Mouse (Mus musculus): ENCODE data around the gene Ufsp1. TPM values are rescaled to one million over a fixed set of nuclear protein-coding genes. Genes with fewer than 3 reads are reported as not detected.

Gene Ufsp1
- polyA plus RNA-seq, 2 experiments: 6.3 to 9.4 TPM

- no peaks in the 10 kb centered on the region for H3K36me3 ChIP-seq (replicated peaks; ENCODE audit: control insufficient read depth, insufficient read depth, low read depth)
- ATAC-seq (ENCODE audit: insufficient read depth) (no peak), DNase-seq (ENCODE audit: low read depth in 3 of 3, low spot score in 3 of 3) (no peak)
- H3K4me1 ChIP-seq (replicated peaks; ENCODE audit: control insufficient read depth in 2 of 2, insufficient read depth in 2 of 2, low read length in 1 of 2): peaks cover 21 to 33% of the 10 kb centered on the region in 2 experiments
- peak within 1 kb of the TSS; percentile 82 to 91 for H3K4me3 ChIP-seq (ENCODE audit: insufficient read depth in 1 of 2, low read depth in 2 of 2, low read length in 2 of 2)
- H3K9ac ChIP-seq (replicated peaks): peak within 1 kb of the TSS; percentile 87
- H3K4me2 ChIP-seq (ENCODE audit: low read depth): peak within 1 kb of the TSS; percentile 100
- WGBS (ENCODE audit: insufficient replicate concordance): 2% methylated on average over 39 of the region's 40 CpGs
- H3K9me3 ChIP-seq (ENCODE audit: control insufficient read depth, low read length): no peaks in the 10 kb centered on the region
- TF ChIP-seq CTCF (IDR thresholded peaks at IDR 0.05; ENCODE audit: low read depth): no peak
- no peak for TF ChIP-seq EP300 (IDR thresholded peaks at IDR 0.05; ENCODE audit: low read depth)
- no peaks in the 10 kb centered on the region; the same call in 1 of the 2 replicates for H3K27me3 ChIP-seq (ENCODE audit: control insufficient read depth, insufficient read depth, low read length)
- H3K27ac ChIP-seq: peak within 1 kb of the TSS; percentile 99
These were observed 7.1 kb upstream of the Ufsp1 start, which contains the start of gene Ache for GRCm38 (mm10) chr5:137287032-137287952. Ache (plus strand) TSS chr5:137287519.

GRCm38 (mm10) chr5:137287953-137288743 lies 6.3 kb upstream of the Ufsp1 start:
- peak overlapping the region; percentile 82 to 91 for H3K4me3 ChIP-seq (ENCODE audit: insufficient read depth in 1 of 2, low read depth in 2 of 2, low read length in 2 of 2)
- TF ChIP-seq CTCF (IDR thresholded peaks at IDR 0.05; ENCODE audit: low read depth) (no peak), EP300 (IDR thresholded peaks at IDR 0.05; ENCODE audit: low read depth) (no peak)
- H3K27ac ChIP-seq: peak overlapping the region; percentile 99
- no peaks in the 10 kb centered on the region; the same call in 1 of the 2 replicates for H3K27me3 ChIP-seq (ENCODE audit: control insufficient read depth, insufficient read depth, low read length)
- H3K4me1 ChIP-seq (replicated peaks; ENCODE audit: control insufficient read depth in 2 of 2, insufficient read depth in 2 of 2, low read length in 1 of 2): peaks cover 28 to 41% of the 10 kb centered on the region in 2 experiments
- ATAC-seq (ENCODE audit: insufficient read depth): no peak
- WGBS (ENCODE audit: insufficient replicate concordance): under 1% methylated on average over 56 of the region's 65 CpGs
- no peaks in the 10 kb centered on the region for H3K9me3 ChIP-seq (ENCODE audit: control insufficient read depth, low read length)
- H3K36me3 ChIP-seq (replicated peaks; ENCODE audit: control insufficient read depth, insufficient read depth, low read depth): no peaks in the 10 kb centered on the region
- peak overlapping the region; percentile 100 for H3K4me2 ChIP-seq (ENCODE audit: low read depth)
- DNase-seq (ENCODE audit: low read depth in 3 of 3, low spot score in 3 of 3): no peak
- H3K9ac ChIP-seq (replicated peaks): peak overlapping the region; percentile 87

- H3K36me3 ChIP-seq (replicated peaks; ENCODE audit: control insufficient read depth, insufficient read depth, low read depth): no peaks in the 10 kb centered on the region
- H3K4me2 ChIP-seq (ENCODE audit: low read depth): peak overlapping the region; percentile 100
- DNase-seq (ENCODE audit: low read depth in 3 of 3, low spot score in 3 of 3): peak in 1 of 3 experiments; percentile 51
- peak overlapping the region; percentile 87 for H3K9ac ChIP-seq (replicated peaks)
- no peaks in the 10 kb centered on the region; the same call in 1 of the 2 replicates for H3K27me3 ChIP-seq (ENCODE audit: control insufficient read depth, insufficient read depth, low read length)
- no peaks in the 10 kb centered on the region for H3K9me3 ChIP-seq (ENCODE audit: control insufficient read depth, low read length)
- peak overlapping the region; percentile 82 to 91 for H3K4me3 ChIP-seq (ENCODE audit: insufficient read depth in 1 of 2, low read depth in 2 of 2, low read length in 2 of 2)
- WGBS (ENCODE audit: insufficient replicate concordance): 1% methylated on average over 25 of the region's 25 CpGs
- ATAC-seq (ENCODE audit: insufficient read depth): peak; percentile 47
- no peak for TF ChIP-seq EP300 (IDR thresholded peaks at IDR 0.05; ENCODE audit: low read depth)
- TF ChIP-seq CTCF (IDR thresholded peaks at IDR 0.05; ENCODE audit: low read depth): peak; percentile 68
- peaks cover 28 to 42% of the 10 kb centered on the region in 2 experiments for H3K4me1 ChIP-seq (replicated peaks; ENCODE audit: control insufficient read depth in 2 of 2, insufficient read depth in 2 of 2, low read length in 1 of 2)
- peak overlapping the region; percentile 99 for H3K27ac ChIP-seq
These were observed 5.4 kb upstream of the Ufsp1 start for GRCm38 (mm10) chr5:137288999-137289470.

- Histone ChIP-seq H3K9ac (replicated peaks) (peak overlapping the region; percentile 92), H3K4me3 (ENCODE audit: insufficient read depth in 1 of 2, low read depth in 2 of 2, low read length in 2 of 2) (peak overlapping the region; percentile 82 to 91), H3K9me3 (ENCODE audit: control insufficient read depth, low read length) (no peaks in the 10 kb centered on the region), H3K4me2 (ENCODE audit: low read depth) (peak overlapping the region; percentile 100), H3K36me3 (replicated peaks; ENCODE audit: control insufficient read depth, insufficient read depth, low read depth) (no peaks in the 10 kb centered on the region), H3K27ac (peak overlapping the region; percentile 99), H3K4me1 (replicated peaks; ENCODE audit: control insufficient read depth in 2 of 2, insufficient read depth in 2 of 2, low read length in 1 of 2) (peaks cover 28 to 42% of the 10 kb centered on the region in 2 experiments), H3K27me3 (ENCODE audit: control insufficient read depth, insufficient read depth, low read length) (no peaks in the 10 kb centered on the region; the same call in 1 of the 2 replicates)
- ATAC-seq (ENCODE audit: insufficient read depth) (peak; percentile 78), DNase-seq (ENCODE audit: low read depth in 3 of 3, low spot score in 3 of 3) (peak; percentile 95 to 97 (median 96))
- TF ChIP-seq CTCF (IDR thresholded peaks at IDR 0.05; ENCODE audit: low read depth) (no peak), EP300 (IDR thresholded peaks at IDR 0.05; ENCODE audit: low read depth) (peak; percentile 95)
- 13% methylated on average over 13 of the region's 13 CpGs for WGBS (ENCODE audit: insufficient replicate concordance)
These were observed 4.7 kb upstream of the Ufsp1 start for GRCm38 (mm10) chr5:137289591-137290365.

Data from liver, embryonic 14.5 days (tissue).